Mouse (Mus musculus) limb, embryonic 10.5 days (tissue): ENCODE measurements around the gene Nif3l1. TPM values are rescaled to one million over a fixed set of nuclear protein-coding genes. Genes with fewer than 3 reads are reported as not detected.

Experiments used
- DNase-seq: peaks from one replicate; pipeline ENCODE4 v3.0.0-alpha.2; 2017; ENCODE audit warnings: low spot score
- H3K27ac ChIP-seq: fragments of 300-500 bp; sonication (generic); 2 replicates; pipeline ENCODE4 v1.5.1; 2016; ENCODE audit warnings: mild to moderate bottlenecking
- H3K27me3 ChIP-seq: fragments of 300-500 bp; sonication (generic); 2 replicates; pipeline ENCODE4 v1.6.1; 2016; ENCODE audit warnings: low read depth, mild to moderate bottlenecking; ENCODE audit not compliant: poor library complexity, severe bottlenecking
- H3K36me3 ChIP-seq: fragments of 300-500 bp; sonication (generic); 2 replicates; pipeline ENCODE4 v1.6.1; 2016; ENCODE audit warnings: mild to moderate bottlenecking, moderate library complexity
- H3K4me1 ChIP-seq: fragments of 300-500 bp; sonication (generic); 2 replicates; pipeline ENCODE4 v1.6.1; 2016
- H3K4me3 ChIP-seq: fragments of 300-500 bp; sonication (generic); 2 replicates; pipeline ENCODE4 v1.5.1; 2016; ENCODE audit warnings: mild to moderate bottlenecking, moderate library complexity
- H3K9me3 ChIP-seq: fragments of 300-500 bp; sonication (generic); replicated peaks from 2 replicates; pipeline ENCODE4 v1.6.1; 2016; ENCODE audit warnings: mild to moderate bottlenecking
- WGBS: fragments of 180-500 bp; shearing (Covaris S2); methylation state at CpG from one replicate; pipeline ENCODE4 v1.1.7; 2016; 5-methylcytosine and 5-hydroxymethylcytosine counted together
- polyA plus RNA-seq: library from polyadenylated mRNA; unstranded; fragments of >200 nt; fragmentation: Nextera tagmentation; extraction: Ambion mirVana; gene quantifications from 2 replicates; pipeline ENCODE4 v1.2.1, GENCODE M21; 2016

Gene Nif3l1
- polyA plus RNA-seq, 1 experiment from 2014 or later = 77.7 TPM

DNA sequence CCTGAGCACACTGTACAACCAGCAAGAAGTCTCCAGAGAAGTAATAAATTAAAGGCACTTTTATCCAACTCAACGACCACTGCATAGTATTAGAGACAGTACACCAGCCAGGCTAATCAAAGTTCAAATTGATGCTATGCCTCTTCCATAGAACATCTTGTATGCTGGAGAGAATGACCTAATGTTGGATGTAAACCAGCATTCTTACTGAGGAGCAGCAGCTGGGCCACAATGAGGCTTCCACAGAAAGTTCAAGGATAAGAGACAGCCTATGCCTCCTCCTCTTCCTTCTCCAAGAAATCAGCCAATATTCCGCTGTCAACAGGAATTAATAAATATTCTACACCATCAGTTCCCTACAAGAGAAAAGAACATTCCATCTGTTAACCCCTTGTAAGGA is 19.0 kb downstream of the Nif3l1 start:
- Histone ChIP-seq H3K27ac (no peak overlapping the region), H3K4me1 (no peaks in the 10 kb centered on the region), H3K36me3 (peaks cover 96% of the 10 kb centered on the region), H3K9me3 (no peaks in the 10 kb centered on the region), H3K4me3 (no peak overlapping the region), H3K27me3 (no peaks in the 10 kb centered on the region)
- DNase-seq = no peak
- WGBS = 92% methylated on average over 2 of the region's 2 CpGs

DNA sequence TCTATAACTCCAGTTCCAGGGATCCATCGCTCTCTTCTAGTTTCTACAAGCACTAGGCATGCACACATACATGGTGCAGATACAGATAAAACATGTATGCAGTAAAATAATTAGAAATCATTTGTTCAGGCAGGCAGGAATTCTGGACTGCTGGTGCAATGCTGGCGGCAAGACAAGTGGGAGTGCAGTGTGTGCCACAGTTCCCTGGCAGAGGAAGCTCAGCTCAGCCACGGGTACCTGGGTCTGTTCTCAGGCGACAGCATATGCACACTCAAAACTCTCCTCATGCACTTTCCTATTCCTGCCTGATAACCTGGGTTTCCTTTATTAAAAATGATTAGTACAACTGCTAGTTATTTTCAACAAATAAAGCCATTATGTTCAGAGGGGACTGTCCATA is 20.1 kb downstream of the Nif3l1 start:
- Histone ChIP-seq H3K4me3 (no peak overlapping the region), H3K9me3 (no peaks in the 10 kb centered on the region), H3K27me3 (no peaks in the 10 kb centered on the region), H3K27ac (no peak overlapping the region), H3K4me1 (no peaks in the 10 kb centered on the region), H3K36me3 (peaks cover 96% of the 10 kb centered on the region)
- DNase-seq = no peak
- 90% methylated on average over 4 of the region's 4 CpGs for WGBS

DNA sequence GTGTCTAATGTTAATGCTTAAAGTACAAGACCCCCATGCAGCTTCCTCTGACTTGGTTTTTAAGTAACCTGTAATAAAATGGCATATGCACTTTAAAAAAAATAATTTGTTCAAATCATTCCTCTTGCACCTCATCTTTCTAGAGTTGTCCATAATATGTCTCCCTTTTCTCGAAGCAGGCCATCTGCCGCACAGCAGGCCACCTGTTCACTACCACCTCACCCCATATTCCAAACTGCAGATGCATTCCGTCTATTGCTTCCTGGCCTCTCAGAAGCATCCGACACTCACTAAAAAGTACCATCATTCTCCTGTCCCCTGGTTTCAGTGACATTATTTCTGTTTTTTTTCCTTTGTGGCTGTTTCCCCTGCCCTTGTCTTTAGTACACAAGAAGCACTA is 20.6 kb downstream of the Nif3l1 start:
- H3K27me3 ChIP-seq = no peaks in the 10 kb centered on the region
- no peak for DNase-seq
- no peak overlapping the region for H3K4me3 ChIP-seq
- H3K4me1 ChIP-seq = no peaks in the 10 kb centered on the region
- WGBS = 95% methylated on average over 4 of the region's 4 CpGs
- no peaks in the 10 kb centered on the region for H3K9me3 ChIP-seq
- peaks cover 96% of the 10 kb centered on the region for H3K36me3 ChIP-seq
- H3K27ac ChIP-seq = no peak overlapping the region

DNA sequence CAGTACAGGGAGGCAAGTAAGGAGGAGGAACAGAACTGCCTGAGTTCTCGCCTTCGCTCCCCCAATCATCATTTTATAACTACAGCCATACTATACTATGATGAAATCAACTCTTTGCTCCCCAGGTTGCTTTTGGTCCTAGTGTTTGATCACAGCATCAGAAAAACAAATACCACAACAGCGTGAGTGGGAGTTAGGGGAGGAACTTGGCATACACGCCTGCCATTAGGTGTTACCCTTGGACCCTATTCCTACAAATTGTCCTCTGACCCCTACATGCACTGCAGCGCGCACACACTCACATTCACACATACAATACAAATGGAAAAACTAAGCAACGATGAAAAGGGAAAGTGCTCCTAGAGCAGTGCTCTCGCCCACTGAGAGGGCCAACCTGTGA is 30.7 kb downstream of the Nif3l1 start:
- H3K36me3 ChIP-seq = peaks cover 96% of the 10 kb centered on the region
- 94% methylated on average over 8 of the region's 8 CpGs for WGBS
- no peak for DNase-seq
- no peaks in the 10 kb centered on the region for H3K4me1 ChIP-seq
- H3K9me3 ChIP-seq = no peaks in the 10 kb centered on the region
- no peak overlapping the region for H3K27ac ChIP-seq
- no peaks in the 10 kb centered on the region for H3K27me3 ChIP-seq
- no peak overlapping the region for H3K4me3 ChIP-seq

DNA sequence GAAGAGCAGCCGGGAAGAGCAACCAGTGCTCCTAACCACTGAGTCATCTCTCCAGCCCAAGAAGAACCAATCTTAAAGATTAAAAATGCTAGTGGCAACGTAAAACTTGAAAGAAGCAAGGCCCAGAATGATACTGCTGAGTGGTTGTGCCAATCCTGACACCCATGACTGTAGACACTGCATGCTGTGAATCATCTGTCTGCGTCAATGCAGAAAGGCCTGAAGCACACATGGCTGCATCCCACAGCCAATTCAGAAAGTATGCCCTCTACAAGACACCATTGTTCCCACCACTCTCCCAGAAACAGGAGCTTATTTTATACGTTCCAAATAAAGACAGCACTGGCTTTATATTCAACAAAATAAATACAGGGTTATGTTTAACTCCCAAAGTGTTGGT is 37.7 kb downstream of the Nif3l1 start:
- Histone ChIP-seq H3K27ac (no peak overlapping the region), H3K9me3 (no peaks in the 10 kb centered on the region), H3K36me3 (peaks cover 99% of the 10 kb centered on the region), H3K4me3 (no peak overlapping the region), H3K4me1 (no peaks in the 10 kb centered on the region), H3K27me3 (no peaks in the 10 kb centered on the region)
- no peak for DNase-seq
- 98% methylated on average over 4 of the region's 4 CpGs for WGBS

DNA sequence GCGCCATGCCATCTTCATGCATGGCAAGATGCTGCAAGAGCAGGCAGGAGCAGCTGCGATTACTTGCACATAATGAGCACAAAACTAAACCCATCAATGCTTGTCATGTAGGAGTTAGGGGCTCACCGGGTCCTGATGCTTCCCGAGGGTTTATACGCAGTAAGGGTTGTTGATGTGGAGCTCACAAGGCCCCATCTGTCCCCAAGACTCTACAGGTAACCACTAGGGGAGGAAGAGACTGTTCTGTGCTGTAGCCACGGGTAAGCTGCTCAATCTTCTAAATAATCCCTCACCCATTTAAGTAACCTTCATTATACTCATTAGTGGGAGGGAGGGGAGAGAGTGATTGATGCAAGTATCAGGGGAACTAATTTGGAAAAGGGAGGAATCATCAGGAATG is 50.7 kb downstream of the Nif3l1 start:
- H3K27me3 ChIP-seq = no peaks in the 10 kb centered on the region
- no peaks in the 10 kb centered on the region for H3K4me1 ChIP-seq
- WGBS = 95% methylated on average over 6 of the region's 6 CpGs
- no peak overlapping the region for H3K4me3 ChIP-seq
- DNase-seq = no peak
- H3K27ac ChIP-seq = no peak overlapping the region
- H3K36me3 ChIP-seq = peaks cover 98% of the 10 kb centered on the region
- H3K9me3 ChIP-seq = no peaks in the 10 kb centered on the region

DNA sequence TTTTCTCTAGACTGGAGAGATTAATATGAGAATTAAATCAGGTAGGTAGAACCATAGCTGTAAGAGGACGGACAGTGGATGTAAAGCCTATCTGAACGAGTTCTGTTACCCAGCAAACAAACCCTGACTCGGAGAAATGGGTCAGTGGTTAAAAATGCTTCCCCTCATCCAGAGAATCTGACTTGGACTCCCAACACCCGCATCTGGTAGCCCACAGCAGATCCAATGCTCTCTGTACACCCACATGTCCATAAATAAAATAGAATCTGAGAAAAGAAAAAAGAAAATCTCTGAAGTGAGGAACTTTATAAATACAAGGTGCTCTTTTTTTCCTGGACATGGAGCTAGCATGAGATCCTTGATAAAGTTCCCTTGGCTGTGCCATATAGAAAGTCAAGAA is 52.7 kb downstream of the Nif3l1 start:
- Histone ChIP-seq H3K36me3 (peaks cover 86% of the 10 kb centered on the region), H3K4me1 (no peaks in the 10 kb centered on the region), H3K9me3 (no peaks in the 10 kb centered on the region), H3K4me3 (no peak overlapping the region), H3K27me3 (no peaks in the 10 kb centered on the region), H3K27ac (no peak overlapping the region)
- no peak for DNase-seq
- 97% methylated on average over 4 of the region's 4 CpGs for WGBS

DNA sequence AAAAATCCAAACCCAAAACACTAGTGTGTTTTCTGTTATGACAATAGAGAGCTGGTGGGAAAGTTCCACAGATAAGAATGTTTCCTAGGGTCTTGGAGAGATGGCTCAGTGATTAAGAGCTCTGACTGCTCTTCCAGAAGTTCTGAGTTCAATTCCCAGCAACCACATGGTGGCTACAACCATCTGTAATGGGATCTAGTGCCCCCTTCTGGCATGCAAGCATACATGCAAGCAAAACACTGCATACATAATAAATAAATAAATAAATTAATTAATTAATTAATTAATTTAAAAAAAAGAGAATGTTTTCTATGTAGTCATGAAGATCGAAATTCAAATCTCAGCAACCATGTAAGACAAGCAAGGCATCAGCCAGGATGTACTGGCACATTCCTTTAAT is 53.8 kb downstream of the Nif3l1 start:
- no peaks in the 10 kb centered on the region for H3K27me3 ChIP-seq
- H3K4me1 ChIP-seq = peaks cover 8% of the 10 kb centered on the region
- peaks cover 75% of the 10 kb centered on the region for H3K36me3 ChIP-seq
- DNase-seq = no peak
- 94% methylated on average over 1 of the region's 1 CpGs for WGBS
- no peaks in the 10 kb centered on the region for H3K9me3 ChIP-seq
- H3K27ac ChIP-seq = no peak overlapping the region
- no peak overlapping the region for H3K4me3 ChIP-seq

DNA sequence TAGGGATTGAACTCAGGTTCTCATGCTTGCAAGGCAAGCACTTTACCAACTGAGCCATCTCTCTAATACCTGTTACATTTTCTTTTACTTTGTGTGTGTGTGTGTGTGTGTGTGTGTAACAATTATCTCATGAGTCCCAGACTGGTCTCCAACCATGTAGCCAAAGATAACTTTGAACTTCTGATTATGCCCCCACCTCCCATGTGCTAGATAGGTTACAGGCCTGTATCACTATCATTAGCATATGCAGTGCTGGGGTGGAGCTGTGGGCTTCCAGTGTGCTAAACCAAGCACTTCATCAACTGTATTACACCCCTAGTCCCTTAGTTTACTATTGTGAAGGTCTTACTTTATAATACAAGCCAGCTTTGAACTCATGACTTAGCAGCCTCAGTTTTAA is 58.2 kb downstream of the Nif3l1 start:
- H3K4me3 ChIP-seq = peak overlapping the region; percentile 99
- H3K9me3 ChIP-seq = peaks cover 9% of the 10 kb centered on the region
- H3K27me3 ChIP-seq = no peaks in the 10 kb centered on the region
- H3K4me1 ChIP-seq = peaks cover 11% of the 10 kb centered on the region
- H3K36me3 ChIP-seq = peaks cover 51% of the 10 kb centered on the region
- no peak overlapping the region for H3K27ac ChIP-seq
- DNase-seq = no peak

DNA sequence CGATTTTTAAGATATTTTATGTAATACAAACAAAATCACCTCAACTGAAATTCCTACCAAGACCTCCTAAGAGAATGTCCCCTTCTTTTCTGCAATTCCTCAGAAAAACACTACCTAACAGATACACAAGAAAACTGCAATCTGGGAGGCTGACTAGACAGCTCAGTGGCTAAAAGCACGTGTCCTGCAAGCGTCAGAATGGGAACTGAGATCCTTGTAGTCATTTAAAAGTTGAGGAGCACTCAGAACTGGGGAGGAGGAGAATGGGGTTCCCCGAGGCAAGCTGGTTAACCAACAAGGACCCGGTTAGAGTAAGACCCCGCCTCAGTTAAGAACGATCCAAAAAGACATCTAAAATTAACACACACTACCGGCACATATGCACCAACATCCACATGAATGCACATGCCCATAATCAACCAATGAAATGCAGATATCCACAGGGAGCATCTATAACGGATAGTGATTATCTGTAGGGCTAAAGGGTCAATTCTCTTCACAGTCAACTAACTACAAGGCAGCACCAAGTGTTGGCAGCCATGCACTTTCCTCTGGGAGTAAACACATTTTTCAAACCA is 58.9 kb downstream of the Nif3l1 start:
- Histone ChIP-seq H3K9me3 (peaks cover 9% of the 10 kb centered on the region), H3K27ac (peak overlapping the region; percentile 94), H3K4me1 (peaks cover 11% of the 10 kb centered on the region), H3K27me3 (no peaks in the 10 kb centered on the region), H3K4me3 (peak overlapping the region; percentile 99), H3K36me3 (peaks cover 45% of the 10 kb centered on the region)
- WGBS = 42% methylated on average over 9 of the region's 9 CpGs
- DNase-seq = no peak

DNA sequence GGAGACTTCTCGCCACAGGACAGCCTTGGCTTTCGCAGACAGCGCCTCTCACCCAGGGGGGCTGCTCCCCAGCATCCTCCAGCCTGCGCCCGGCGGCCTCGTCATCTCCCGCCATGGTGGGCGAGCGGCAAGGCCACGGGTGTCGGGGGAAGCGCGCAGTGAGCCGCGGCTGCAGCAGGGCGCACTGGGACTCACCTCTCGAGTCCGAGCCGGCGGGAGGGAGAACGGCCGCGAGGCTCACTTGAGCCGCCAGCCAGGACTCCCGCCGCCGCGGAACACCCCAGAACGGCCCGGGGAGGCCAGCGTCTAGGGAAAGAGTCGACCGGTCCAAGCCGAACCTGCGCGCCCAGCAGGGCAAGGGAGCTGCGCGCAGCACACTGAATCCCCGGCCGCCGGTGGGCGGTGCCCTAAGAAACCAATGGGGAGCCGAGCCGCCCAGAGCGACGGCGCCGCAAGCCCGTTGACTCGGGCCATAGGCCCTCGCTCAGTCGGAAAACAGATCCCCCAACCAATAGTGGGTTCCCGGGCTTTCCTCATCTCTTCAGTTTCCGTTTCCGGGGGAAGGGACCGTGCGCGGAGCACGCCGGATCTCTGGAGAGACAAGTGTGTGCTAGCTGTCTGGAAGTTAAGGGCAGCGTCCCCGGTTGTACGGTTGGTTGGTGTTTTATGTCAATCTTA is 59.8 kb downstream of the Nif3l1 start, which contains the start of gene Orc2:
Gene Orc2 (minus strand): TSS at position 533 of the 678 bp plus-strand sequence.
- WGBS = under 1% methylated on average over 64 of the region's 64 CpGs
- Histone ChIP-seq H3K27me3 (no peaks in the 10 kb centered on the region), H3K9me3 (peaks cover 9% of the 10 kb centered on the region), H3K4me1 (peaks cover 11% of the 10 kb centered on the region), H3K4me3 (peak within 1 kb of the TSS; percentile 99), H3K36me3 (peaks cover 36% of the 10 kb centered on the region), H3K27ac (peak within 1 kb of the TSS; percentile 94)
- DNase-seq = peak; percentile 90

DNA sequence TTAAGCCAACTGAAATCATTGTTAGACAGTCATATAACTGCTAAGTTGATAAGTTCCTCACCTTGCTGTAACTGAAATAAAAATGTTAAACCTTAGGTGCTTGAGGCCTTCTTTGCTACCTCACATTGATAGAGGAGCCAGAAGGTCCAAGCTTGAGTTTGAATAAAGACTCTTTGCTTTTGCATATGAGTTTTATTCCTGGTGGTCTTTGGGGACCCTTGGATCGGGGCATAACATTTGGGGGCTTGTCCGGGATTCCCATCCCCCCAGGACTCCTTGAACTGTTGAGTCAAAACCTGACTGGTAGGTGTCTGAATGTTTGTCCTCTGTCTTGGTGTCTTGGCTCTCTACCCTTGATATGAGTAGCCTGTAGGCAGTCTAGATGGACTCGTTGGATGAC is 62.3 kb downstream of the Nif3l1 start:
- no peak overlapping the region for H3K27ac ChIP-seq
- H3K27me3 ChIP-seq = no peaks in the 10 kb centered on the region
- peaks cover 11% of the 10 kb centered on the region for H3K4me1 ChIP-seq
- DNase-seq = no peak
- no peak overlapping the region for H3K4me3 ChIP-seq
- H3K36me3 ChIP-seq = peaks cover 19% of the 10 kb centered on the region
- WGBS = 89% methylated on average over 3 of the region's 3 CpGs
- H3K9me3 ChIP-seq = peaks cover 11% of the 10 kb centered on the region
